Mouse (Mus musculus) lung, postnatal 0 days (tissue): ENCODE measurements around the gene Ppfia4.

Experiments
- CTCF ChIP-seq: IDR thresholded peaks from 2 replicates; pipeline ENCODE4 v1.5.1; 2016; ENCODE audit warnings: antibody characterized with exemption, mild to moderate bottlenecking
- EP300 ChIP-seq: IDR thresholded peaks from 2 replicates; pipeline ENCODE4 v1.6.1; 2016; ENCODE audit warnings: antibody characterized with exemption, mild to moderate bottlenecking, control low read depth

- TF ChIP-seq CTCF (no peak), EP300 (no peak)
Observed at GRCm38 (mm10) chr1:134289598-134290099, 43.1 kb downstream of the Ppfia4 start, which contains the start of gene Myog.
